Mouse (Mus musculus): ENCODE results near the gene Zbtb3. TPM values are rescaled to one million over a fixed set of nuclear protein-coding genes. Genes with fewer than 3 reads are reported as not detected.

Gene Zbtb3
- polyA plus RNA-seq, 1 experiment: 2.4 TPM

DNA sequence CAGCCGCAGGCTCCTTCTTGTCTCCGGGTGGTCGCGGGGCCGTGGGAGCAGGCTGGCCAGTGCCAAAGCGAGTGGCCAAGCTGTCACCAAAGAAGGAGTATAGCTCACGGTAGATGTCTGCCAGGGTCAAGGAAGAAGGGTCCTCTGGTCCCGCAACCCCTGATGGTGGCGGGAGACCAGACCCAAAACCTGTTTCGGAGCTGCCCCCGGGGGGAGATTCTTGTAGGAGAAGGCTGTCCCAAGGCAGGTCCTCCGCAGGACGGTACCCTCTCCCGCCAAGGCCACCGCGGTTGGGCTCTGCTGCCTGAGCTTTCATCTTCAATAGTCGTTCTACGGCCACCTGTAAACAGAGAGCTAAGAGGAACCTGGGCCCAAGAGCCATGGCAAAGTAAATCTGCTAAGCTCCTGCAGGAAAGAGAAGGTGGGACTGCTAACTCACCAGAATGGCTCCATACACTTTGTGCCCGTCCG, 27.4 kb upstream of the Zbtb3 start:
- peak in 1 of 2 experiments; percentile 25 for DNase-seq (ENCODE audit: low read depth in 1 of 2, low spot score in 2 of 2)
- Histone ChIP-seq H3K27me3 (ENCODE audit: control insufficient read depth, insufficient read depth, low read length) (no peaks in the 10 kb centered on the region), H3K27ac (ENCODE audit: insufficient read depth, low read length) (peak overlapping the region; percentile 99), H3K4me3 (ENCODE audit: extremely low read depth, insufficient read depth, insufficient read length) (peak overlapping the region; percentile 94), H3K36me3 (ENCODE audit: control insufficient read depth, insufficient read depth, low read length) (peaks cover 3% of the 10 kb centered on the region), H3K4me1 (ENCODE audit: control insufficient read depth, insufficient read depth, insufficient read length) (peaks cover 11% of the 10 kb centered on the region; the same call in 1 of the 2 replicates)
- WGBS: 3% methylated on average over 20 of the region's 20 CpGs
- TF ChIP-seq POLR2A (IDR thresholded peaks at IDR 0.05; ENCODE audit: low read depth, low read length) (no peak), CTCF (IDR thresholded peaks at IDR 0.05; ENCODE audit: extremely low read depth, insufficient read depth, insufficient read length, insufficient replicate concordance) (no peak)

DNA sequence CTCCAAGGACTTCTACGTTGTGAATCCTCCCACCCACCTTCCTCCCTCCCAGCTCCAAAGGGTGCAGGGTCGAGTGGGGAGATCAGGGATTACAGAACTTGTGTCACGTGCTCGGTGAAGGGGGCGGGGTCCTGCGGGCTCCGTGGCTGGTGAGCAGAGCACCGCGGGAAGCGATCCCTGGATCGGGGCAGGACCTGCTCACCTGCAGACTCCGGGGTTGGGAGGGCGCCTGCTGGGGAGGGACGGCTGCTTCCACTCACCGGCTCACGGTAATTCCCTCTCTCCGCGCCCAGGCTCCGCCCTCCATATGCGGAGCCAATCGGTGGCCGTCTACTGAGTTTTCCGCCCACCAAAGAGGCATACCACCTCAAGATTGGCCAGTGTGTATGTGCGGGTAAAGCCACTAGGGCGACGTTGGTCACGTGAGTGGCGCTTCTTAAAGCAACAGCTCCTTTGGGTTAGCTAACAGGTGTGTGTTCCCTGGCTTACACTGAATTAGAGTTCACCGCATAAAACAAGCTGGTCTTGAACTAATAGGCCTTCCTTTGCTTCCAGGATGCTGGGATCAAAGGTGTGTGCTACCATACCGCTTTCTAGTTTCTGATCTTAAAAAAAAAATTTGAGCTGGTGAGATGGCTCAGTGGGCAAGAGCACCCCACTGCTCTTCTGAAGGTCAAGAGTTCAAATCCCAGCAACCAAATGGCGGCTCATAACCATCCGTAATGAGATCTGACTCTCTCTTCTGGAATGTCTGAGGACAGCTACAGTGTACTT, 16.2 kb upstream of the Zbtb3 start, which contains the start of gene Taf6l:
Taf6l (minus strand) TSS at position 410 of the 774 bp plus-strand sequence.
- peak within 1 kb of the TSS; percentile 78 for H3K4me3 ChIP-seq (ENCODE audit: extremely low read depth, insufficient read depth, insufficient read length)
- 2% methylated on average over 32 of the region's 32 CpGs for WGBS
- DNase-seq (ENCODE audit: low read depth in 1 of 2, low spot score in 2 of 2): peak; percentile 91 to 95
- TF ChIP-seq CTCF (IDR thresholded peaks at IDR 0.05; ENCODE audit: extremely low read depth, insufficient read depth, insufficient read length, insufficient replicate concordance) (no peak), POLR2A (IDR thresholded peaks at IDR 0.05; ENCODE audit: low read depth, low read length) (no peak; the same call in 1 of the 2 replicates)
- H3K27ac ChIP-seq (ENCODE audit: insufficient read depth, low read length): peak within 1 kb of the TSS; percentile 51
- H3K36me3 ChIP-seq (ENCODE audit: control insufficient read depth, insufficient read depth, low read length): peaks cover 5% of the 10 kb centered on the region; the same call in 1 of the 2 replicates
- H3K4me1 ChIP-seq (ENCODE audit: control insufficient read depth, insufficient read depth, insufficient read length): peaks cover 4% of the 10 kb centered on the region; the same call in 1 of the 2 replicates
- no peaks in the 10 kb centered on the region for H3K27me3 ChIP-seq (ENCODE audit: control insufficient read depth, insufficient read depth, low read length)

DNA sequence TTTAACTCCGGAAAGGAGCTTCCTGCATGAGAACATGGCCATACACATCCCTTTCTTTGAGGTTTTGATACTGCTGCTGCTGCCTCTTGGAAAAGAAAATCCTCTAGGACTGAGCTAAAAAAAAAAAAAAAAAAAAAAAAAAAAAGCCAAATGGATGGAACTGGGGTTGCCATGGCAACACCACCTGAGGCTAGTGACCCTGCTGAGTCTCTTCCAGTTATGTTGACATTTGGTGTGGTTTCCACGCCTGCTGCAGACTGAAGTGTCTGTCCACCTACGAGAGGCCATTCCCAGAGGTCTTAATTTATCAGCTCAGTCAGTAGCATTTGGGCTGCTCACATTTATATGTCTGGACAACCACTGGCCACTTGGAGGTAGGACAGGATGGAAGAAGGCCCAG, 13.8 kb upstream of the Zbtb3 start:
- 87% methylated on average over 3 of the region's 3 CpGs for WGBS
- Histone ChIP-seq H3K36me3 (ENCODE audit: control insufficient read depth, insufficient read depth, low read length) (peaks cover 6% of the 10 kb centered on the region), H3K27me3 (ENCODE audit: control insufficient read depth, insufficient read depth, low read length) (no peaks in the 10 kb centered on the region), H3K4me3 (ENCODE audit: extremely low read depth, insufficient read depth, insufficient read length) (no peak overlapping the region), H3K27ac (ENCODE audit: insufficient read depth, low read length) (no peak overlapping the region), H3K4me1 (ENCODE audit: control insufficient read depth, insufficient read depth, insufficient read length) (peaks cover 4% of the 10 kb centered on the region; the same call in 1 of the 2 replicates)
- DNase-seq (ENCODE audit: low read depth in 1 of 2, low spot score in 2 of 2): no peak
- TF ChIP-seq POLR2A (IDR thresholded peaks at IDR 0.05; ENCODE audit: low read depth, low read length): no peak

DNA sequence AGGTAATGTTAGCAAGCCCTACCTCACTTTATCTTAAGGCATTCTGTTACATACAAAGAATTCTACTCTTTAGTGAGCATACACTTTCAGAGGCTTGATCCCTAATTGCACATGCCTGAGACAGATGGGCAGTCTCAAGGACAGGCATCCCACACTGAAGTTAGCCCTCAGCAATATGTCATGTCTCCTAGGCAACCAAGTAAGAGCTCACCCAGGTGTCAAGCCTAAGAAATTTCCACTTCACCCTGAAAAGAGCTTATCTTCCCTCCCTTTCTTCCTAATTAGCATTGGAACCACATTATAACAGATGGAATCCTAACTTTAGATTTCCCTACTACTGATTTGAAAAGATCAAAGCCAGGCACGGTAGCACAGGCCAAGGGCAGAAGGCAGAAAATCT, 13.2 kb upstream of the Zbtb3 start:
- Histone ChIP-seq H3K4me1 (ENCODE audit: control insufficient read depth, insufficient read depth, insufficient read length) (peaks cover 4% of the 10 kb centered on the region; the same call in 1 of the 2 replicates), H3K36me3 (ENCODE audit: control insufficient read depth, insufficient read depth, low read length) (peaks cover 12% of the 10 kb centered on the region), H3K27me3 (ENCODE audit: control insufficient read depth, insufficient read depth, low read length) (no peaks in the 10 kb centered on the region), H3K4me3 (ENCODE audit: extremely low read depth, insufficient read depth, insufficient read length) (no peak overlapping the region), H3K27ac (ENCODE audit: insufficient read depth, low read length) (no peak overlapping the region)
- no peak for TF ChIP-seq CTCF (IDR thresholded peaks at IDR 0.05; ENCODE audit: extremely low read depth, insufficient read depth, insufficient read length, insufficient replicate concordance)
- TF ChIP-seq POLR2A (IDR thresholded peaks at IDR 0.05; ENCODE audit: low read depth, low read length): no peak
- DNase-seq (ENCODE audit: low read depth in 1 of 2, low spot score in 2 of 2): no peak
- WGBS: 71% methylated on average over 1 of the region's 1 CpGs

DNA sequence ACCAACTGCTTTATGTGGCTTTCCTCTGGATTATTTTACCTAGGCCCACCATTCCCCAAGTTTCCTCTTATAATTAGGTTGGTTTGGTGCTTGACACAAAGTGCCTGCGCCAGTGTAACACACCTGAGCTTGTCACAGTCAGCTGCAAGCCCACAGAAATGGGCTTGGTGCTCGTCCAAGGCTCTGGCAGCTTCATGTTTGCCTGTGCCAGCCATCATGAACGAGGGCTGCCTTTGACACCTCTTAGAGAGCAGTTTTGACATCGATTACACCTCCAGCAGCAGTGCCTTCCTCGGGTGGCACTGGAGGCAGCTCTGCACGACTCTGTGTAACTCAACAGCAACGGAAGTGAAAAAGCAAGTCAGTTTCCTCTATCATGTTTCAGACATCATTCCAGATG, 12.2 kb upstream of the Zbtb3 start:
- 78% methylated on average over 7 of the region's 7 CpGs for WGBS
- Histone ChIP-seq H3K36me3 (ENCODE audit: control insufficient read depth, insufficient read depth, low read length) (peaks cover 16% of the 10 kb centered on the region), H3K4me1 (ENCODE audit: control insufficient read depth, insufficient read depth, insufficient read length) (peaks cover 4% of the 10 kb centered on the region; the same call in 1 of the 2 replicates), H3K27ac (ENCODE audit: insufficient read depth, low read length) (no peak overlapping the region), H3K27me3 (ENCODE audit: control insufficient read depth, insufficient read depth, low read length) (no peaks in the 10 kb centered on the region), H3K4me3 (ENCODE audit: extremely low read depth, insufficient read depth, insufficient read length) (no peak overlapping the region)
- TF ChIP-seq POLR2A (IDR thresholded peaks at IDR 0.05; ENCODE audit: low read depth, low read length) (no peak), CTCF (IDR thresholded peaks at IDR 0.05; ENCODE audit: extremely low read depth, insufficient read depth, insufficient read length, insufficient replicate concordance) (no peak)
- DNase-seq (ENCODE audit: low read depth in 1 of 2, low spot score in 2 of 2): no peak

DNA sequence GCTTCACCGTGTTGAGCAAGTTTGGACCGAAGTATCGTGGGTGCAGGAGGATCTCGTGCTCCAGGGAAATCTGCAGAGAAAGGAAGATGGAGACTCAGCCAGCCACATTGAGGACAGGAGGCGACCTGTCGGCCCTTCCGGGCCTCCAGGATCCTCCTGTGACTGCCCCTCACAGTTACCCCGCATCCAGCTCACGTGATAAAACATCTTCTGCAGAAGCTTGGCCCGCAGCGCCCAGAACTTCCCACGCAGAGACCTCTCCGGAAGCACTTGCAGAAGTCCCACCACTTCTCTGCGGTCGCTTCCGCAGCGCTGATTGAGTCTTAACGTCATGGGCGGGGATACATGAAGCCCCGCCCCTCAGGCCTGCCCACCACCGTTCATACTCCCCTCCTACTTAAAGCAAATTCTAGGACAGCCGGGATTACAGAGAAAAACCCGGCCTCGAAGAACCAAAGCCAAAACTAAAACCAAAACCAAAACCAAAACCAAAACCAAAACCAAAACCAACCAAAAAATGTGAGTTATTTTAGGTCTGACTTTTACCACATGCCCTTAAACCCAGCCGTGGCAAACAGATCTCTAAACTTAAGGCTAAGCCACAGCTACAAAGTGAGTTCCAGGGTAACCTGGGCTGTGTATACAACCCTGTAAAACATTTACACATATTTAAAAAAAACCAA, 4.0 kb upstream of the Zbtb3 start, which contains the start of gene Polr2g:
Polr2g (minus strand) TSS at position 314 of the 683 bp plus-strand sequence.
- Histone ChIP-seq H3K36me3 (ENCODE audit: control insufficient read depth, insufficient read depth, low read length) (peaks cover 17% of the 10 kb centered on the region), H3K4me1 (ENCODE audit: control insufficient read depth, insufficient read depth, insufficient read length) (peaks cover 2% of the 10 kb centered on the region; the same call in 1 of the 2 replicates), H3K27me3 (ENCODE audit: control insufficient read depth, insufficient read depth, low read length) (no peaks in the 10 kb centered on the region), H3K4me3 (ENCODE audit: extremely low read depth, insufficient read depth, insufficient read length) (peak within 1 kb of the TSS; percentile 77), H3K27ac (ENCODE audit: insufficient read depth, low read length) (peak within 1 kb of the TSS; percentile 75)
- DNase-seq (ENCODE audit: low read depth in 1 of 2, low spot score in 2 of 2): peak; percentile 83 to 87
- no peak for TF ChIP-seq CTCF (IDR thresholded peaks at IDR 0.05; ENCODE audit: extremely low read depth, insufficient read depth, insufficient read length, insufficient replicate concordance)
- peak; percentile 60 for TF ChIP-seq POLR2A (IDR thresholded peaks at IDR 0.05; ENCODE audit: low read depth, low read length)
- under 1% methylated on average over 25 of the region's 25 CpGs for WGBS
